Mouse (Mus musculus) layer of hippocampus, postnatal 10 days (tissue): ENCODE results near the gene Krtcap3. TPM values are rescaled to one million over a fixed set of nuclear protein-coding genes. Genes with fewer than 3 reads are reported as not detected.
"Not testable (repeated sequence)": the region's sequence is repeated elsewhere in the genome, so short reads cannot be mapped to it uniquely, and the experiment has no call there.

Source experiments
- DNase-seq, 2 experiments: peaks; one replicate each; pipeline ENCODE4 v3.0.0; 2021; ENCODE audit warnings: low spot score in 2 of 2
- long read RNA-seq: library from polyadenylated mRNA; stranded (forward); transcript quantifications from one replicate; pipeline ENCODE4 v2.0.0, GENCODE M21; 2023
- total RNA-seq, 2 experiments: library from RNA; stranded (reverse); gene quantifications; 2 replicates each; pipeline ENCODE4 v1.2.3; 2021

The Krtcap3 gene
- 1 to 10 TPM; 2.3 to 2.9 TPM for total RNA-seq
- long read RNA-seq, partial matches to known transcripts = 0 of 1 reads
- long read RNA-seq, other reads (novel, unspliced or antisense) = 1 of 1 reads

GRCm38 (mm10) chr5:31251541-31252101, at the start of gene Krtcap3:
Gene Krtcap3 (plus strand): TSS chr5:31251691.
- DNase-seq = peak; percentile 21 to 34

GRCm38 (mm10) chr5:31201742-31202590, 49.5 kb upstream of the Krtcap3 start, which contains the start of gene Zfp513:
Gene Zfp513 (minus strand): TSS chr5:31202303.
- DNase-seq = peak; percentile 94 to 95

GRCm38 (mm10) chr5:31202933-31203332, 48.6 kb upstream of the Krtcap3 start:
- no peak for DNase-seq

- no peak for DNase-seq
These were observed 47.6 kb upstream of the Krtcap3 start for GRCm38 (mm10) chr5:31203866-31204265.

- no peak for DNase-seq
These were observed 47.1 kb upstream of the Krtcap3 start for GRCm38 (mm10) chr5:31204421-31204820.

- not testable (repeated sequence) for DNase-seq
These were observed 34.9 kb upstream of the Krtcap3 start for GRCm38 (mm10) chr5:31216554-31216953.

DNA sequence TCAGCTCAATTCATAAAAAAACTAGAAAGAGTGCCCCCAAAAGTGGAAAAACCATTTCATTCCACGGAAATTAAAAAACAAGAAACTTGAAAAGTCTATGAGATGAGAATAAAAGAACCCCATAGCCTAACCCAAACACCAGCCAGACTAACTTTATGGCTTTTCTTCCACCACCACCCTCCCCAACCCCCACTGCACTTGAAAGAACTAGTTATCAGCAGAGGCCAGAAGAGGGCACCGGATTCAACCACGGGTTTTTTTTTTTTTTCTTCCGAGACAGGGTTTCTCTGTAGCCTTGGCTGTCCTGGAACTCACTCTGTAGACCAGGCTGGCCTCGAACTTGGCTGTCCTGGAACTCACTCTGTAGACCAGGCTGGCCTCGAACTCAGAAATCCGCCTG, 33.2 kb upstream of the Krtcap3 start:
- DNase-seq = no peak

GRCm38 (mm10) chr5:31219070-31219469, 32.4 kb upstream of the Krtcap3 start:
- peak in 1 of 2 experiments; percentile 23 for DNase-seq

DNA sequence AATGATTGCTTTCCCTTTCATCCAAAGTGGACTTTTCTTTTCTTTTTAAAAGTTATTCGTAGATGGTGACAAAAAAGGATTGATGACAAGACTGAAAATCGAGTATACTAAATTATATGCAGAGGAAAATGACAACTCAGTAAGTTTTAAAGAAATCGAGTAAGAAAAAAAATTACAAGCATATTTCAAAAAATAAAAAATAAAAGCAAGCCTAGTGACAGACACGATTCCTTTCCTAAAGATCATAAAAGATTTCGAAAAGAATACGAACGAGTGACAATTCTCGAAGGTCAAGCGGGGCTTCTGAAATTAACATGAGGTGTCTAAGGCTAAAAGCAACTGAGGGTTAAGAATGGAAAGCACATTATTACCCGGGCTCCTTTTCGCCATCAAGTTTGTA, 32.0 kb upstream of the Krtcap3 start:
- no peak for DNase-seq

DNA sequence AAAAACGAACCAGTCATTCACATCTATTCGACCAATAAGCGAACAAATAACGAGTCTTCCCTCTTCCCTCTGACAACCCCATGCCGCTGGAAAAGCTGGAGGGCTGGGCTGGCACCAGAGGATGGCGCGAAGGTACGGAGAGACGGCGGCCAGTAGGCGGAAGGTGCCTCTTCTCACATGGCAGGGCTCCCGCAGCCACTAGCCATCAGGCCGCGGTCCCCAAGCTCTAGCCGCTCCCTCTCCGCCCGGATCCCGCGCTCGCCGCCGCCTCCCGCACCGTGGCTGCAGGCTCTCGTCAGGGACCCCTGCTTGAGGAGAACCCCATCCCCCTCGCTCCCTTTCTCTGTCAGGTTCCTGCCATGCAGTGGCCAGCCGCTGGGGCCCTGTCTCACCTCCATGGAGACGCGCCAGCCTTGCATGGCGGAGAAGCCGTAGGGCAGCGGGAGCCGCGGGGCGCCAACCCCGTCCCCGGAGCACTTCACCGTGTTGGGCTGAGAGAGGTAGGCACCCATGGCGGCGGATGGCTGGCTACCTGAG, 31.5 kb upstream of the Krtcap3 start:
- DNase-seq = peak in 1 of 2 experiments; percentile 64

GRCm38 (mm10) chr5:31220448-31221303, 30.8 kb upstream of the Krtcap3 start, which contains the start of gene Ppm1g:
Gene Ppm1g (minus strand): TSS chr5:31220687.
- DNase-seq = peak; percentile 98 to 99

GRCm38 (mm10) chr5:31221304-31221945, 30.1 kb upstream of the Krtcap3 start:
- DNase-seq = peak; percentile 34 to 46

- no peak for DNase-seq
These were observed 28.8 kb upstream of the Krtcap3 start for GRCm38 (mm10) chr5:31222696-31223095.

DNA sequence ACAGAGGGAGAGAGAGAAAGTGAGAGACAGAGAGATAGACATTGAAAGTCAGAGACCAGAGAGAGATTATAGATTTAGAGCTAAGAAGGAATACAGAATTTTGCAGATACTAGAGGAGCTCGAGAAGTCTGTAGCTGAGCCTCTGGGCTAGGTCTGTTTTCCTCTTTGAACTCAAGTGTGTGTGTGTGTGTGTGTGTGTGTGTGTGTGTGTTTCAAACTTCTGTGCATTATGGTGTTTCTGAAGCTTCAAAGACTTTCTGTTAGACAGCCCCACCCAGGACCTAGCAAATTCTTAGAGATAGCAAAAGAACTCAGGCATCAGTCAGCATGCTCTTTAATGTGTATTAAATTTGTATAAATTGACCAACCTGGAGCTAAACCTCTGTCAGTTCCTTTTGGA, 24.9 kb upstream of the Krtcap3 start:
- DNase-seq = no peak

DNA sequence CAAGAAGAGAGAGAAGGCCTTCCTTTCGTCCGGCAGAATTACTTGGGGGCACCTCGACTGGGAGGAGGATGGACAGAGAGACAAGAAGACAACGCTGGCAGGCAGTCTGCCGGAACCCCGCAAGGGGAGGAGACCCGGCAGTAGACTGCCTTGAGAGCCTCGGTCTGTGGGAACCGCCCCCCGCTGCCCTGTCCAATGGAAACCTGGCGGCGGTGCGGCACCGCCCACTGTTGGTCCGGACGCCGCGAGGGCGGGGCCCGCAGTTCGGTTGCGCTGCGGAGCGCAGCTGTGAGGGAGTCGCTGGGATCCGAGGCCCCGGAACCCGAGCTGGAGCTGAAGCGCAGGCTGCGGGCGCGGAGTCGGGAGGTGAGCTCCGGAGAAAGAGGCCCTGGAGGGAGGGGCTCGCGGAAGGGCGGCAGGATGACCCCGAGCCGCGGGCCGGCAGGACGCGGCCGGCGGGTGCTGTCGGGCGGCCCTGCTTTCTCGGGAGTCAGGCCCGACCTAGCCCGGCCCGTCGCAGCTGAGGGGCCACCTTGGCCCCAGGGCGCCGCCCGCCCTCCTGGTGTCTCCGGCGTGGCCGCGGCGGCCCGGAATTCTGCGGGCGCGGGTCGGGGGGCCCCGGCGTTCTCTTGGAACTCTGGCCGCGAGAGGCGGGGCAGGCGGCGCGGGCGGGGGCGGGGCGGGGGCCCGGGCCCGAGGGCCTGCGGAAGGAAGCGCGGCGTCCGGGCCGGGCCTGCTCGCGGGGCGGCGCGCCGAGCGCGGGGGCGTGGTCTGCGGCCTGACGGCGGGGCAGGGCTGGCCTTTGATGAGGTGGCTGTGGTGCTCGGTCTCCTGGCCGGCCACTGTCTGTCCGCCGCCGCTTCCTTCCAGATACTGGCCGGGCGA, 10.6 kb upstream of the Krtcap3 start, which contains the start of the genes Nrbp1 and Gm9970:
Nrbp1 (plus strand) TSS at position 228 of the 885 bp plus-strand sequence.
Gm9970 (minus strand) TSS at position 596 of the 885 bp plus-strand sequence.
- DNase-seq = peak; percentile 92 to 95

DNA sequence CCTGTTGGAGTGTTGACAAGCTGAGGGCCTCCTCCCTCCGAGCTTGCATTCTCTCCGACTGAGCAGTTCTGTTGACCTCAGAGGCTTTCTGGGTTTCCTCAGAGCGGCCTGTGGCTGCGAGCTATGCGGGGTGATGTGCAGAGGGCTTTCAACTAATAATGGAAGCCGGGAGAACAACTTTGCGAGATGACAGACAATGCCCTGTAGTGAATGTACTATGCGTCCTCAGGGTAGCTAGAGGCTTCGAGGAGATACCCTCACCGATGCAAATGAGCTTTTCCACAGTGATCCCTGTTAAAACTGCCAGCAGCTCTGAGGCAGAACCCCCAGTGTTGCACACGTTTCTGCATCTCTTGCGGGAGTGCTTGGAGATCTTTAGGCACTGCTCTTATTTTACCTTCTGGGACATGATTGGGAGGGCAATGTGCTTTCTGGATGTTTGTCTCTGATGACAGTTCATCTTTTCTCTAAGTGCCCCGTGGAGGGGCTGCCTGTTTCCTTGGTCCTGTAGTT, 9.9 kb upstream of the Krtcap3 start:
- DNase-seq = no peak

GRCm38 (mm10) chr5:31242191-31242590, 9.3 kb upstream of the Krtcap3 start:
- no peak for DNase-seq

DNA sequence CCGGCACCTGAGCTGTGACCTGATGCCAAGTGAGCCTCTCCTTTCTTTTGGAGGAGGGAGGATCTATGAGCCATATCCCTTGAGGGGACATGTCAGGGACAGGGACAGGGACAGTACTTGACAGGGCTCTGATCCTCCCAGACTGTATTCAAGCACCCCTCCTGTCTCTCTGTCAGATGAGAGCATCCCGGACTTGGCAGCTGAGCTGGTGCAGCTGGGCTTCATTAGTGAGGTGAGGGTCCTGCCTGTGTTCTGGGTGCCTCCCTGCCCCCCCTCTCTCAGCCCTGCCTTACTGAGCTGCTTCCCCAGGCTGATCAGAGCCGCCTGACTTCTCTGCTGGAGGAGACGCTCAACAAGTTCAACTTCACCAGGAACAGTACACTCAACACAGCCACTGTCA, 775 bp upstream of the Krtcap3 start:
- DNase-seq = no peak

DNA sequence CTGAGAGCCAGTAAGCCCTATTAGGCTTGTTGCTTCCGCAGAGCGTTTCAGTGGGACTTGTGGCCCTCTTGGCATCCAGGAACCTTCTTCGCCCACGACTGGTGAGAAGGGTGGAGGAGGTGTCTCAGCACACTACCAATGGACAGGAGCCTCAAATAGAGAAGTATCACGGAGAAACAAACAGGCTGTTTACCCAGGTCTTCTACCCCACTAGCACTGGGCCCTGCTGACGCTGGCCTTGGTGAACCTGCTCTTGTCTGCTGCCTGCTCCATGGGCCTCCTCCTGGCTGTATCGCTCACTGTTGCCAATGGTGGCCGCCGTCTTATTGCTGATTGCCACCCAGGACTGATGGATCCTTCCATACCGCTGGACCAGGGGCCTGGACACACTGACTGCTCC, 660 bp downstream of the Krtcap3 start:
- no peak for DNase-seq
